Mouse (Mus musculus): ENCODE measurements around the gene Abce1. TPM values are rescaled to one million over a fixed set of nuclear protein-coding genes. Genes with fewer than 3 reads are reported as not detected.
"Not testable (repeated sequence)": the region's sequence is repeated elsewhere in the genome, so short reads cannot be mapped to it uniquely, and the experiment has no call there.

Gene Abce1
- polyA plus RNA-seq, 1 experiment from 2014 or later = 92.6 TPM

- WGBS = 92% methylated on average over 5 of the region's 5 CpGs
- not testable (repeated sequence) for ATAC-seq (ENCODE audit: insufficient number of reproducible peaks, low FRiP score, low TSS enrichment, low read depth); H3K4me1 ChIP-seq; H3K4me2 ChIP-seq; H3K27ac ChIP-seq; H3K27me3 ChIP-seq; H3K9me3 ChIP-seq; H3K9ac ChIP-seq; H3K4me3 ChIP-seq
- H3K36me3 ChIP-seq = peaks cover 69% of the 10 kb centered on the region
Measured at GRCm38 (mm10) chr8:79685927-79686326, 25.6 kb downstream of the Abce1 start.

- Histone ChIP-seq H3K9ac (no peak overlapping the region), H3K27me3 (no peaks in the 10 kb centered on the region), H3K9me3 (no peaks in the 10 kb centered on the region), H3K4me1 (no peaks in the 10 kb centered on the region), H3K4me3 (peak overlapping the region; percentile 40), H3K4me2 (peak overlapping the region; percentile 75), H3K27ac (no peak overlapping the region), H3K36me3 (peaks cover 38% of the 10 kb centered on the region)
- WGBS = 27% methylated on average over 2 of the region's 2 CpGs
- no peak for ATAC-seq (ENCODE audit: insufficient number of reproducible peaks, low FRiP score, low TSS enrichment, low read depth)
Measured at GRCm38 (mm10) chr8:79680965-79681364, 30.6 kb downstream of the Abce1 start.

GRCm38 (mm10) chr8:79680555-79680954, 31.0 kb downstream of the Abce1 start:
- Histone ChIP-seq H3K36me3 (peaks cover 34% of the 10 kb centered on the region), H3K27me3 (no peaks in the 10 kb centered on the region), H3K4me1 (no peaks in the 10 kb centered on the region), H3K9me3 (no peaks in the 10 kb centered on the region), H3K9ac (0 out of 2 replicates have a peak overlapping the region, but pooled peaks have one; percentile 33), H3K27ac (no peak overlapping the region), H3K4me3 (peak overlapping the region; percentile 40), H3K4me2 (peak overlapping the region; percentile 75)
- 6% methylated on average over 34 of the region's 34 CpGs for WGBS
- ATAC-seq (ENCODE audit: insufficient number of reproducible peaks, low FRiP score, low TSS enrichment, low read depth) = no peak

- not testable (repeated sequence) for H3K27ac ChIP-seq; H3K4me1 ChIP-seq; H3K9me3 ChIP-seq; ATAC-seq (ENCODE audit: insufficient number of reproducible peaks, low FRiP score, low TSS enrichment, low read depth); H3K27me3 ChIP-seq; H3K9ac ChIP-seq
- Histone ChIP-seq H3K36me3 (peaks cover 32% of the 10 kb centered on the region), H3K4me2 (peak overlapping the region; percentile 75), H3K4me3 (peak overlapping the region; percentile 40)
- WGBS = 49% methylated on average over 10 of the region's 10 CpGs
Measured at GRCm38 (mm10) chr8:79680083-79680482, 31.5 kb downstream of the Abce1 start.

- Histone ChIP-seq H3K9ac (no peak overlapping the region), H3K4me2 (no peak overlapping the region), H3K4me3 (no peak overlapping the region), H3K9me3 (no peaks in the 10 kb centered on the region), H3K27ac (no peak overlapping the region), H3K36me3 (peaks cover 27% of the 10 kb centered on the region), H3K27me3 (no peaks in the 10 kb centered on the region), H3K4me1 (no peaks in the 10 kb centered on the region)
- no peak for ATAC-seq (ENCODE audit: insufficient number of reproducible peaks, low FRiP score, low TSS enrichment, low read depth)
- WGBS = 54% methylated on average over 5 of the region's 5 CpGs
Measured at GRCm38 (mm10) chr8:79679005-79679404, 32.5 kb downstream of the Abce1 start.

GRCm38 (mm10) chr8:79676461-79676860, 35.1 kb downstream of the Abce1 start:
- ATAC-seq (ENCODE audit: insufficient number of reproducible peaks, low FRiP score, low TSS enrichment, low read depth) = no peak
- no peak overlapping the region for H3K4me2 ChIP-seq
- H3K4me3 ChIP-seq = no peak overlapping the region
- 78% methylated on average over 4 of the region's 4 CpGs for WGBS
- no peaks in the 10 kb centered on the region for H3K27me3 ChIP-seq
- no peak overlapping the region for H3K9ac ChIP-seq
- no peaks in the 10 kb centered on the region for H3K4me1 ChIP-seq
- peaks cover 32% of the 10 kb centered on the region for H3K36me3 ChIP-seq
- H3K27ac ChIP-seq = no peak overlapping the region
- H3K9me3 ChIP-seq = no peaks in the 10 kb centered on the region

GRCm38 (mm10) chr8:79658715-79659114, 52.8 kb downstream of the Abce1 start:
- not testable (repeated sequence) for H3K4me1 ChIP-seq; H3K4me3 ChIP-seq; H3K4me2 ChIP-seq; H3K27me3 ChIP-seq; H3K9me3 ChIP-seq; H3K9ac ChIP-seq; H3K27ac ChIP-seq; ATAC-seq (ENCODE audit: insufficient number of reproducible peaks, low FRiP score, low TSS enrichment, low read depth)
- WGBS = 88% methylated on average over 4 of the region's 4 CpGs
- H3K36me3 ChIP-seq = peaks cover 59% of the 10 kb centered on the region

- no peaks in the 10 kb centered on the region for H3K9me3 ChIP-seq
Measured at GRCm38 (mm10) chr8:79653736-79654135, 57.8 kb downstream of the Abce1 start.

GRCm38 (mm10) chr8:79650158-79650814, 61.3 kb downstream of the Abce1 start:
- Histone ChIP-seq H3K9ac (no peak overlapping the region), H3K4me2 (no peak overlapping the region), H3K27ac (no peak overlapping the region), H3K4me3 (no peak overlapping the region), H3K36me3 (peaks cover 40% of the 10 kb centered on the region), H3K4me1 (no peaks in the 10 kb centered on the region), H3K9me3 (no peaks in the 10 kb centered on the region), H3K27me3 (no peaks in the 10 kb centered on the region)
- no peak for ATAC-seq (ENCODE audit: insufficient number of reproducible peaks, low FRiP score, low TSS enrichment, low read depth)
- WGBS = 75% methylated on average over 1 of the region's 1 CpGs

More at GRCm38 (mm10) chr8:79653736-79654135, 57.8 kb downstream of the Abce1 start:
- Histone ChIP-seq H3K27me3 (no peaks in the 10 kb centered on the region), H3K36me3 (peaks cover 43% of the 10 kb centered on the region), H3K4me1 (no peaks in the 10 kb centered on the region), H3K9ac (no peak overlapping the region), H3K4me3 (no peak overlapping the region), H3K27ac (no peak overlapping the region), H3K4me2 (no peak overlapping the region)
- 90% methylated on average over 4 of the region's 4 CpGs for WGBS
- ATAC-seq (ENCODE audit: insufficient number of reproducible peaks, low FRiP score, low TSS enrichment, low read depth) = no peak

- H3K27me3 ChIP-seq = no peaks in the 10 kb centered on the region
- no peak overlapping the region for H3K27ac ChIP-seq
- H3K9ac ChIP-seq = no peak overlapping the region
- H3K36me3 ChIP-seq = peaks cover 33% of the 10 kb centered on the region
- no peaks in the 10 kb centered on the region for H3K4me1 ChIP-seq
- WGBS = 65% methylated on average over 4 of the region's 4 CpGs
- no peaks in the 10 kb centered on the region for H3K9me3 ChIP-seq
- no peak overlapping the region for H3K4me2 ChIP-seq
- ATAC-seq (ENCODE audit: insufficient number of reproducible peaks, low FRiP score, low TSS enrichment, low read depth) = no peak
- H3K4me3 ChIP-seq = no peak overlapping the region
Measured at GRCm38 (mm10) chr8:79649569-79649968, 62.0 kb downstream of the Abce1 start.

- WGBS = 21% methylated on average over 1 of the region's 1 CpGs
- peaks cover 13% of the 10 kb centered on the region for H3K36me3 ChIP-seq
- ATAC-seq (ENCODE audit: insufficient number of reproducible peaks, low FRiP score, low TSS enrichment, low read depth) = no peak
- H3K4me2 ChIP-seq = peak overlapping the region; percentile 71
- no peaks in the 10 kb centered on the region for H3K9me3 ChIP-seq
- no peak overlapping the region for H3K27ac ChIP-seq
- no peak overlapping the region for H3K9ac ChIP-seq
- H3K27me3 ChIP-seq = no peaks in the 10 kb centered on the region
- H3K4me1 ChIP-seq = peaks cover 28% of the 10 kb centered on the region
- peak overlapping the region; percentile 95 for H3K4me3 ChIP-seq
Measured at GRCm38 (mm10) chr8:79641119-79641518, 70.4 kb downstream of the Abce1 start.

- peaks cover 7% of the 10 kb centered on the region; the same call in 1 of the 2 replicates for H3K36me3 ChIP-seq
- H3K4me2 ChIP-seq = peak within 1 kb of the TSS; percentile 71
- ATAC-seq (ENCODE audit: insufficient number of reproducible peaks, low FRiP score, low TSS enrichment, low read depth) = peak; percentile 55; the same call in 1 of the 2 replicates
- H3K27me3 ChIP-seq = no peaks in the 10 kb centered on the region
- peak within 1 kb of the TSS; percentile 87 for H3K9ac ChIP-seq
- peaks cover 28% of the 10 kb centered on the region for H3K4me1 ChIP-seq
- H3K27ac ChIP-seq = peak within 1 kb of the TSS; percentile 96
- WGBS = under 1% methylated on average over 101 of the region's 103 CpGs
- H3K9me3 ChIP-seq = no peaks in the 10 kb centered on the region
- H3K4me3 ChIP-seq = peak within 1 kb of the TSS; percentile 95
Measured at GRCm38 (mm10) chr8:79639586-79640451, 71.7 kb downstream of the Abce1 start, which contains the start of gene Otud4. Gene Otud4, plus strand, starts transcription at chr8:79639618.
